Mouse (Mus musculus) naive thymus-derived CD4-positive, alpha-beta T cell, adult 5 months (primary cell): ENCODE measurements around the gene Cplx3. TPM values are rescaled to one million over a fixed set of nuclear protein-coding genes. Genes with fewer than 3 reads are reported as not detected.

Experiments
- polyA plus RNA-seq: library from polyadenylated mRNA; unstranded; fragments of 100-300 nt; shearing (Covaris generic); gene quantifications from one replicate; pipeline ENCODE4 v1.2.1, GENCODE M21; 2017

The Cplx3 gene
- not detected for polyA plus RNA-seq

DNA sequence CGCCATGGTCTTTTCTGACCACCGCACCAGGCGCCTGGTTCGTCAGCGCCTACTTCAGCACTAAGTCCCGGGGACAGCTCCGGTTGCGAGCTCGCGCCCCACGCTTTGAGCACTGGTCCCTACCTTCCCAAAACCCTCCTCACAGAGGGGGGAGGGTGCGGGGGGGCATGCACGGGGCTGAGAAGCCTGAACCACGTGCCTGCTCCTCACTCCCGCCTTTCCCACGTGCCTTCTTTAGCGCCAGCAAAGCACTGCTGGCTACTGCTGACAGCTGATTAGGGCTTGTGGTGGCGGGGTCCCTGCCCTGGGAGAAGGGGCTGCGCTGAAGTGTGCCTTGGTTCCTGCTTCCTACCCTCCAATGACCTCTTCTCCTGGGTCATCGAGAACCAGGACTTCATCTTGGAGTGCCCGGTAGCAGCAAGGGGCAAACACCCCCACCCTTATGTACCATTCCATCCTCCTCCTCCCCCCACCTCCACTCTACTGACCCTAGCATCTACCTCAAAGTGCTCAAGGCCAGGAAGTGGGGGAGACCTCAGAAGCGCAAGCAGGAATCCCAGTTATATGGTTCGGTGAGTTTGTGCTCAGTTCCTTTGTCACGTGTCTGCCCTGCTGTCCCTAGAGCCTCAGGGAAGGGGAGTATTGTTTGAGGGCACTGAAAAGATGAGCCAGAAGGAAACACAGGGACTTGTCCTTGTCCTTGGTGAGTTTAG lies at the start of gene Cplx3:
TSS of gene Cplx3 (minus strand) at position 143 of the 713 bp plus-strand sequence.

DNA sequence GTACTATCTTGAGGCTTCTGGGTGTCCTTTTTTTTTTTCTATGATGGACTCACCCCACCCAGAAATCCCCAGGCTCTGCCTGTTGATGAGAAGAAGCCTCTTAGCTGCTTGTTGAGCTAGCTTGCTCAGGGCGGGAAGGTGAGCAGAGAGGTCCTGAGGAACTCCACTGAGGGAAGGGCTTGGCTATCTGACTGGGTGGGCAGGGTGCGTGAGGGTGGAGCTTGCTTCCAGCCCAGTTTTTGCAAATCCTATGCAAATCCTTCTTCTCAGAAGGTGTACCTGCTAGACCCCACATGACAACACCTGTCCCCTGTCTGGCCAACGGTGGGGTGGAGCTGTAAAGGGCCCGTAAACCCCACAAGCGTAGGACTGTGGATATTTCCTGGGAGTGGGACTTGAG lies 47.2 kb upstream of the Cplx3 start, which contains the start of gene Csk:
TSS of gene Csk (minus strand) at position 349 of the 400 bp plus-strand sequence.

DNA sequence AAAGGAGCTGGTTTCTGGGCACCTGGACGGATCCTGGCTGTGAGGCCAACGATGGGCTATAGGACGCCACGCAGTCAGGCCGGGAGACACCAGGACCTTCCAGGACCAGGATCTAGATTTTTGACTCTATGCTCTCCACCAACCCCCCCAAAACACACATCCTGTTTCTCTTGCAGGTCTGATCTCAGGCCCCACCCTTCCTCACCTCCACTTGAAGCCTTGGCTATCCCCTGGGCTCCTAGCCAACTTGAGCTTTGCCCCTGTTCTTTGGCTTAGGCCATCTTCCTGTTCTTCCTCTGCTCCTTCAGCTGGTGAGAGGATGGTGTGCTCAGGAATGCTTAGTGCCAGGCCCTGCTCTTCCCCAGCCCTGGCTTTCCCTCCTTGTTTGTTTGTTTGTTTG lies 14.6 kb upstream of the Cplx3 start, which contains the start of gene Lman1l:
TSS of gene Lman1l (minus strand) at position 101 of the 400 bp plus-strand sequence.

DNA sequence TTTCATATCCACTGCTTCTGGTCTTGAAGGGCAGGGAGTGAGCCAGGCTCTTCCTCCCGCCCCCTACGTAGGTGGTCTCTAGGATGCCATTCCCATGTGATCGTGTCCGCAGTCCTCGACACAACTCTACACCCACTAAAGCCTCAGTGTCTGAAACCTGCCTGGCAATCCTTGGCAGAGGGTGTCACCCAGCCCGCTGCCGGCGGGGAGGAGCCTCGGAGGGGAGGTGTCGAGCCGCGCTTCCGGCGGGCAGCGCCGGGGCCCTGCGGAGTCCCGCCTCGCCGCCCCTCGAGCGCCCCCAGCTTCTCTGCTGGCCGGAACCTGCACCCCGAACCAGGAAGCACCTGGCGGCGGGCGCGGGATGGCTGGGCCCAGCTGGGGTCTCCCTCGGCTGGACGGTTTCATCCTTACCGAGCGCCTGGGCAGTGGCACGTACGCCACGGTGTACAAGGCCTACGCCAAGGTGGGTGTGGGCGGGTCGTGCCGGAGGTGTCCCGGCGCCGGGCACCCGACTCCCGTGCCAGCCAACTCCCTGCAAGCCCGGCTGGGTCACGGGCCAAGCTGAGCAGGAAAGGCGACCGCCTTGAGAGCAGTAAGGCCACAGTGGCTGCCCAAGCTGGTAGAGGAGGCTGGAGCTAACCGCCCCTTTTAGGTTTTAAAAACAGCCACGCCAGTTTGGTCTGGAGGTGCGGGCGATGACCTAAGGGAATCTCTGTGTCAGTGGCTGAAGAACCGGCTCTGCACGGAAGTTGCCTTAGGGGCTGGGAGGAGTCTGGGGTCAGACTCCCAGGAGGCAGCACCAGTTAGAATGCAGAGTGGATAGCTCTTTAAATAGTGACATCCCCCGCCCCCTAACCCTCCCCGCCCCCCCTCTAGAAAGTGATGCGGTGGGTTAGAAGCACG lies 16.6 kb downstream of the Cplx3 start, which contains the start of gene Ulk3:
TSS of gene Ulk3 (plus strand) at position 229 of the 903 bp plus-strand sequence.

DNA sequence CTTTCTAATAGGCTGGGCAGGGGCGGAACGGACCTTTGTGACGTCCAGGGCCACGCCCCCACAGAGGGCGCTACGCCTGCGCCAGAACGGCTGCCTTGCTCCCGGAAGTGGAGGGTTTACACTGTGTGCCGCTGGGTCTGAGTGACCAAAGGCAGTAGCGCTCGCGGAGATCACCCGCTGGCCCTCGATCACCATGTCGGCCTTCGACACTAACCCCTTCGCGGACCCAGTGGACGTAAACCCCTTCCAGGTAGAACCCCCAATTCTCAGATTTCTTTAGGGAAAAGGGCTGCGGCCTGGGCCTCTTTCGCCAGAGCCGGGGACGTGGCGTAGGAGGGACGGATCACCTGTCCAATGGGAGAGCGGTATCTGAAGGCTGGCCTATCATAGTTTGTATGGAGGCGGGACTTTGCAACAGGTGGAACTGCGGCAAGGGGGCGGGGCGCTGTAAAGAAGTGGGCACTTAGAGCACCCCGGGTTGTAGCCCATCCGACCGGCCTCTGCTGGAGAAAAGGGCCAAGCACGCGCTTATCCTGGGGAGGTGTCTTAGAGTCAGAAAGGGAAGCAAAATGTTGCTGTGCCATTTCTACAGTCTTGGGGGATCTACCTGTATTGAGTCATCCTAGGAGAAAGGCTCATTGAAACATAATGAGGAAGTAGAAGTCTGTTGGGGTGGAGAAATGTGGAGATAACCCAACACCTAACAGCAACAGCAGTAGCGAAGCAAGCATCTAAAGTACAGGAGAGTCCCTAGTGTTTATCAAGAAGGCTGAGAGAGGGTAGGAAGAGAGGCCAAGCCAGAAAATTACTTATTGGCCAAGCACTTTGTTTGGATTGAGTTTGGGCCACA lies 45.0 kb downstream of the Cplx3 start, which contains the start of gene Scamp2:
TSS of gene Scamp2 (plus strand) at position 83 of the 850 bp plus-strand sequence.

DNA sequence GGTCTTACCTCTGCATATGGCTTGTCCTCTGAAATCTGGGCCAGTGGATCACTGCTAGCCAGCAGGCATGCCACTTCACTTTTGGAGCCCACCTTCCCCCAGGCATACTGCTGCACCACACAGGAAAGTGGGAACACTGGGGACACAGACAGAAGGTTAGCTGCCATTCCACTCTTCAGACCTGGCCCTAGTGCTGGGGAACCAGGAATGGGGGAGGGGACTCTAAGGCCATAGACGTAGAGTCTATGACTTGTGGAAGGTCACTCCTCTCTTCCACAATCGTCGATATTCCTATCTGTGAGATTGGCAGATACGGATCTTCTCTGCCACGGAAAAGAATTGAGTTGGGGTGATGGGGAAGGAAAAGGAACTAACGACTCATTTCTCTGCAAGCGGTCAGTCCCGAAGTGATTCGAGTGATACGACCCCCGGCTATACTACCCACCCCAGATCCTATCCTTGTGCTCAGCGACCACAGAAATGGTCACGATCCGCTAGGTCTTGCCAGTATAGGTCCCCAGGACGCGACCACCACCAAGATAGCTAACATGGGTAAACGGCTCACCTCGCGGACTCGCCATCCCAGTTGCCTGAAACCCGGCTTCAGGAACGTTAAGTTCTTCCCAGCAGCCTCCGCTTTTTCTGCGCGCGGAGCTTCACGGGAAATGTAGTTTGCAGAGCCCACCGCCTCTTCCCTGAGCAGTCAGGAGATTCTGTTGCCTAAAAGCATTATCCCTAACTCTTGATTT lies 53.8 kb downstream of the Cplx3 start, which contains the start of gene Mpi:
TSS of gene Mpi (minus strand) at position 625 of the 749 bp plus-strand sequence.

Other genes starting within 250 kb of the Cplx3 start
- gene Ppcdc, start 166.2 kb downstream of the Cplx3 start, polyA plus RNA-seq: 155 TPM
- gene Scamp5, start 138.2 kb downstream of the Cplx3 start, polyA plus RNA-seq: 0.10 TPM
- gene Rpp25, start 102.3 kb downstream of the Cplx3 start, polyA plus RNA-seq: not detected
- 213 TPM for gene Cox5a, start 85.0 kb downstream of the Cplx3 start, polyA plus RNA-seq
- 15.4 TPM for gene Fam219b, start 68.8 kb downstream of the Cplx3 start, polyA plus RNA-seq
- gene Mpi, start 53.5 kb downstream of the Cplx3 start, polyA plus RNA-seq: 11.9 TPM
- gene Scamp2, start 45.3 kb downstream of the Cplx3 start, polyA plus RNA-seq: 71.5 TPM
- gene Ulk3, start 16.8 kb downstream of the Cplx3 start, polyA plus RNA-seq: 69.7 TPM
- gene Lman1l, start 14.5 kb upstream of the Cplx3 start, polyA plus RNA-seq: not detected
- 85.6 TPM for gene Csk, start 47.4 kb upstream of the Cplx3 start, polyA plus RNA-seq
- not detected for gene Cyp1a2, start 77.4 kb upstream of the Cplx3 start, polyA plus RNA-seq
- not detected for gene Cyp1a1, start 81.6 kb upstream of the Cplx3 start, polyA plus RNA-seq
- 34.0 TPM for gene Edc3, start 102.3 kb upstream of the Cplx3 start, polyA plus RNA-seq
- 255 TPM for gene Clk3, start 159.6 kb upstream of the Cplx3 start, polyA plus RNA-seq
- gene Arid3b, start 230.5 kb upstream of the Cplx3 start, polyA plus RNA-seq: 67.3 TPM